11 mouse cellular contexts compared by ENCODE assay signal in the genomic region with DNA sequence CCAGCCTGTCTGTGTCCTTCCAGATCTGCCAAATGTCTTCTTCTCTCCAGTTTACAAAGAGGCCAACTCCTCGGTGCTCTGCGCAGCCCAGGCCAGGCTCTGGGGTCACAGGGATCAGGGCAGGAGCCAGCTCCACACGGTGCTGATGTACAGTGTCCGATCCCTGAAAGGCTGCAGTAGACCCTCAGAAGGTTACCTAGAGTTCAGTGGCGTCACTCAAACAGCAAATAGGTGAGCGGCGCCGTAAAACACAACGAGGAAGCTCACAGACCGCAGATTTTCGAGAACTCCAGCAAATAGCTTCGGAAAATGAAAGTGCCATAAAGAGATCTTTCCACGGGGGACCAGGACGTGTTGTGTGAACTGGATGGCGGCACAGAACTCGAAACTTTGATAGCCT. TPM values are rescaled to one million over a fixed set of nuclear protein-coding genes. Genes with fewer than 3 reads are reported as not detected.
DNase-seq lines count a peak whose midpoint lies in the region; ATAC-seq and TF ChIP-seq lines count a peak whose summit lies in the region.
"Had no signal": no experiment of that assay in that cellular context is flagged by ENCODE, and none has a peak within 500 bp of the region (broad histone marks: within the 10 kb centered on the region; RNA-seq: fewer than 3 reads in every experiment).

No protein-coding gene starts in this region.

- H3K27me3 ChIP-seq in kidney, embryonic 16.5 days (ENCODE audit: insufficient read depth, low read length), result peaks cover 55% of the 10 kb centered on the region
- no peaks in the 10 kb centered on the region; the same call in 1 of the 2 replicates for H3K27me3 ChIP-seq in kidney, adult 2 months (replicated peaks; ENCODE audit: control insufficient read depth, insufficient read depth, low read length)
- H3K27me3 ChIP-seq in embryonic facial prominence, embryonic 10.5 days (replicated peaks; ENCODE audit: low read depth, poor library complexity, severe bottlenecking), result peaks cover 6% of the 10 kb centered on the region; the same call in 1 of the 2 replicates
- H3K27me3 ChIP-seq in liver, embryonic 11.5 days (replicated peaks; ENCODE audit: control insufficient read depth, insufficient read depth, low read length), result peaks cover 3% of the 10 kb centered on the region; the same call in 1 of the 2 replicates

- H3K4me2 ChIP-seq in kidney, embryonic 16.5 days (replicated peaks; ENCODE audit: low read depth, low read length), result peak overlapping the region; percentile 17; the same call in 1 of the 2 replicates
- peak overlapping the region; percentile 40 for H3K4me2 ChIP-seq in liver, embryonic 11.5 days

- peaks cover 10% of the 10 kb centered on the region; the same call in 1 of the 2 replicates for H3K4me1 ChIP-seq in kidney, embryonic 16.5 days (ENCODE audit: insufficient read depth, low read length)
- no peaks in the 10 kb centered on the region for H3K4me1 ChIP-seq in kidney, adult 2 months (ENCODE audit: control insufficient read depth, insufficient read depth, low read length)
- peaks cover 71% of the 10 kb centered on the region for H3K4me1 ChIP-seq in embryonic facial prominence, embryonic 10.5 days
- peaks cover 3% of the 10 kb centered on the region for H3K4me1 ChIP-seq in liver, embryonic 11.5 days (replicated peaks; ENCODE audit: control insufficient read depth, insufficient read depth, low read length)

- no peak overlapping the region for H3K27ac ChIP-seq in kidney, embryonic 16.5 days (ENCODE audit: low read length)
- no peak overlapping the region for H3K27ac ChIP-seq in kidney, adult 2 months (ENCODE audit: insufficient read depth, low read depth, low read length)
- H3K27ac ChIP-seq in embryonic facial prominence, embryonic 10.5 days (replicated peaks), result peak overlapping the region; percentile 76
- H3K27ac ChIP-seq in liver, embryonic 11.5 days (ENCODE audit: low read depth, low read length), result no peak overlapping the region; the same call in 1 of the 2 replicates
- H3K27ac ChIP-seq: left cerebral cortex, adult 2 months had no signal

- H3K9ac ChIP-seq in kidney, embryonic 16.5 days (replicated peaks; ENCODE audit: low read length), result no peak overlapping the region
- no peak overlapping the region for H3K9ac ChIP-seq in liver, embryonic 11.5 days (ENCODE audit: low read depth, low read length)

- 28% methylated on average over 16 of the region's 16 CpGs for WGBS in kidney, embryonic 16.5 days
- WGBS in kidney, adult 2 months, result 35% methylated on average over 16 of the region's 16 CpGs
- 33% methylated on average over 16 of the region's 16 CpGs for WGBS in embryonic facial prominence, embryonic 10.5 days
- 45% methylated on average over 16 of the region's 16 CpGs for WGBS in liver, embryonic 11.5 days

- no peak for TF ChIP-seq CTCF in kidney, adult 2 months (conservative IDR thresholded peaks at IDR 0.05; ENCODE audit: insufficient read depth, insufficient read length, low read depth, low read length)

- TF ChIP-seq POLR2A in kidney, adult 2 months (IDR thresholded peaks at IDR 0.05; ENCODE audit: low read depth, low read length), result no peak

- no peaks in the 10 kb centered on the region for H3K36me3 ChIP-seq in kidney, embryonic 16.5 days (ENCODE audit: insufficient read depth, low read length)
- no peaks in the 10 kb centered on the region for H3K36me3 ChIP-seq in kidney, adult 2 months (ENCODE audit: control insufficient read depth, insufficient read depth, low read length)
- no peaks in the 10 kb centered on the region for H3K36me3 ChIP-seq in embryonic facial prominence, embryonic 10.5 days (replicated peaks)
- no peaks in the 10 kb centered on the region for H3K36me3 ChIP-seq in liver, embryonic 11.5 days (ENCODE audit: control insufficient read depth, insufficient read depth, low read length)

- H3K9me3 ChIP-seq in kidney, embryonic 16.5 days (ENCODE audit: low read length), result no peaks in the 10 kb centered on the region
- no peaks in the 10 kb centered on the region for H3K9me3 ChIP-seq in embryonic facial prominence, embryonic 10.5 days
- H3K9me3 ChIP-seq in liver, embryonic 11.5 days (ENCODE audit: control insufficient read depth, low read length), result no peaks in the 10 kb centered on the region

- no peak for DNase-seq in kidney, adult 2 months
- DNase-seq in Muller cell, postnatal 12 days (ENCODE audit: inconsistent ontology term), result peak; percentile 21
- peak; percentile 53 for DNase-seq in embryonic facial prominence, embryonic 10.5 days (ENCODE audit: low spot score)
- DNase-seq in liver, embryonic 11.5 days (ENCODE audit: low spot score), result no peak
- no peak for DNase-seq in left cerebral cortex, adult 18-20 months (ENCODE audit: low spot score in 2 of 2)
- DNase-seq in layer of hippocampus, adult 8-10 months (ENCODE audit: low spot score in 2 of 2), result no peak
- DNase-seq: right cerebral cortex, postnatal 14 days had no signal

- ATAC-seq in kidney, embryonic 16.5 days (ENCODE audit: low FRiP score, low TSS enrichment), result no peak
- ATAC-seq in liver, embryonic 11.5 days (replicated peaks; ENCODE audit: low FRiP score), result no peak
- no peak for ATAC-seq in erythroid progenitor cell, adult 5-6 weeks (replicated peaks; ENCODE audit: low FRiP score, poor library complexity, severe bottlenecking)
- ATAC-seq: Patski had no signal

- peak overlapping the region; percentile 0; the same call in 1 of the 2 replicates for H3K4me3 ChIP-seq in kidney, embryonic 16.5 days (ENCODE audit: low read length)
- H3K4me3 ChIP-seq in kidney, adult 2 months (ENCODE audit: insufficient read depth, low read depth, low read length), result no peak overlapping the region; the same call in 1 of the 2 replicates
- H3K4me3 ChIP-seq in embryonic facial prominence, embryonic 10.5 days, result peak overlapping the region; percentile 6; the same call in 1 of the 2 replicates
- no peak overlapping the region for H3K4me3 ChIP-seq in liver, embryonic 11.5 days (ENCODE audit: low read depth, low read length)
- H3K4me3 ChIP-seq: left cerebral cortex, adult 2 months had no signal

RNA-seq across cellular contexts. Expression of gene Twist2, which starts 44.0 kb away (rescaled TPM):
- polyA plus RNA-seq in kidney, embryonic 16.5 days (2015; fragmentation: Nextera tagmentation; extraction: Ambion mirVana), result 8.3 TPM in 2 replicates
- polyA plus RNA-seq in kidney, adult 2 months (2012; rRNA removed), result 1.5 and 2.3 TPM in 2 replicates
- 53.8 and 55.3 TPM in 2 replicates for polyA plus RNA-seq in embryonic facial prominence, embryonic 10.5 days (2016; fragmentation: Nextera tagmentation; extraction: Ambion mirVana)
- 4.5 and 5.8 TPM in 2 replicates for polyA plus RNA-seq in liver, embryonic 11.5 days (2014; fragmentation: Nextera tagmentation; extraction: Ambion mirVana)
- total RNA-seq in left cerebral cortex, adult 18-20 months (2021), result 1 to 10 TPM; 1.1 to 1.8 TPM
- total RNA-seq in layer of hippocampus, adult 8-10 months (2022), result 1 to 10 TPM; 1.0 to 2.4 (median 1.3) TPM
- not detected in 2 replicates for total RNA-seq in erythroid progenitor cell, adult 5-6 weeks (2015; ENCODE audit: low replicate concordance)
- total RNA-seq in erythroid progenitor cell, adult 5-6 weeks (2017; ENCODE audit: low replicate concordance), result not detected in 2 replicates

Comparison
In these comparisons a context has a peak if more than half of its experiments do, and no peak if none do; other contexts are left out.
1. H3K4me3 ChIP-seq: peak in kidney, embryonic 16.5 days (single experiment) and embryonic facial prominence, embryonic 10.5 days (single experiment); none in kidney, adult 2 months (single experiment) and liver, embryonic 11.5 days (single experiment).
2. DNase-seq: peak in Muller cell, postnatal 12 days (single experiment) and embryonic facial prominence, embryonic 10.5 days (single experiment); none in kidney, adult 2 months (single experiment), liver, embryonic 11.5 days (single experiment), left cerebral cortex, adult 18-20 months (0 of 2) and layer of hippocampus, adult 8-10 months (0 of 2).